Mouse (Mus musculus) CH12.LX (cell line): ENCODE measurements around the gene Rcan2. TPM values are rescaled to one million over a fixed set of nuclear protein-coding genes. Genes with fewer than 3 reads are reported as not detected.

Experiments
- DNase-seq: peaks from one replicate; pipeline ENCODE4 v3.0.0-alpha.2; 2013; ENCODE audit errors: extremely low read depth
- H3K27ac ChIP-seq: 2 replicates; pipeline ENCODE4 v1.5.1; 2012; ENCODE audit warnings: low read depth, mild to moderate bottlenecking, control low read depth, moderate library complexity; ENCODE audit not compliant: insufficient read depth
- H3K27me3 ChIP-seq: replicated peaks from 2 replicates; pipeline ENCODE3; 2012; ENCODE audit warnings: inconsistent platforms
- H3K36me3 ChIP-seq, 2 experiments: replicated peaks in 1 of 2; 2 replicates each; pipeline versions ENCODE3 to v1.6.1; 2012; ENCODE audit warnings: inconsistent platforms in 1 of 2, low read length in 1 of 2, mild to moderate bottlenecking in 1 of 2, mixed read lengths in 1 of 2, moderate library complexity in 1 of 2; ENCODE audit not compliant: control insufficient read depth in 1 of 2, insufficient read depth in 1 of 2
- H3K4me1 ChIP-seq, 2 experiments: 2 replicates each; pipeline ENCODE4 v1.6.1; 2012; ENCODE audit warnings: inconsistent platforms in 1 of 2, moderate library complexity in 1 of 2; ENCODE audit not compliant: insufficient read depth in 2 of 2, control insufficient read depth in 1 of 2
- H3K4me2 ChIP-seq: 2 replicates; pipeline ENCODE4 v1.6.1; 2012; ENCODE audit warnings: low read depth, mild to moderate bottlenecking, control low read depth; ENCODE audit not compliant: poor library complexity, insufficient read depth, severe bottlenecking
- H3K4me3 ChIP-seq, 3 experiments: fragments of 150-350 bp in 1 of 3; sonication (generic) in 1 of 3; replicated peaks in 1 of 3; 2 replicates each; pipeline versions ENCODE3 to v1.5.1; 2011 to 2012; ENCODE audit warnings: low read depth in 2 of 3, low read length in 2 of 3, mild to moderate bottlenecking in 2 of 3, moderate library complexity in 2 of 3, control low read depth in 1 of 3, improper control_type of control experiment in 1 of 3, inconsistent platforms in 1 of 3, mixed read lengths in 1 of 3; ENCODE audit not compliant: poor library complexity in 1 of 3
- H3K79me2 ChIP-seq: replicated peaks from 2 replicates; pipeline ENCODE4 v1.6.1; 2012; ENCODE audit warnings: mild to moderate bottlenecking, moderate library complexity; ENCODE audit not compliant: control insufficient read depth, poor library complexity, insufficient read depth, severe bottlenecking; ENCODE audit errors: extremely low read depth
- H3K9ac ChIP-seq: 2 replicates; pipeline ENCODE4 v1.6.1; 2012; ENCODE audit warnings: low read depth, mild to moderate bottlenecking, control low read depth, moderate library complexity; ENCODE audit not compliant: insufficient read depth
- H3K9me3 ChIP-seq: replicated peaks from 2 replicates; pipeline ENCODE3; 2012; ENCODE audit warnings: low read length, inconsistent platforms, mixed read lengths
- BHLHE40 ChIP-seq: IDR thresholded peaks from 2 replicates; pipeline ENCODE4 v1.6.1; 2011; ENCODE audit warnings: mild to moderate bottlenecking, low read depth, low read length, improper control_type of control experiment
- CHD2 ChIP-seq: IDR thresholded peaks from 2 replicates; pipeline ENCODE4 v1.6.1; 2011; ENCODE audit warnings: low read length, improper control_type of control experiment
- CTCF ChIP-seq, 2 experiments: IDR thresholded peaks in 1 of 2; conservative IDR thresholded peaks in 1 of 2; 2 replicates each; pipeline ENCODE4 v1.5.1; 2011 to 2012; ENCODE audit warnings: low read depth in 2 of 2, low read length in 2 of 2, improper control_type of control experiment in 1 of 2, inconsistent platforms in 1 of 2, mild to moderate bottlenecking in 1 of 2, moderate library complexity in 1 of 2
- GABPA ChIP-seq: IDR thresholded peaks from 2 replicates; pipeline ENCODE4 v1.6.1; 2012; ENCODE audit warnings: low read depth, low read length, improper control_type of control experiment, inconsistent platforms; ENCODE audit not compliant: insufficient replicate concordance
- HCFC1 ChIP-seq: IDR thresholded peaks from 2 replicates; pipeline ENCODE4 v1.6.1; 2012; ENCODE audit warnings: low read depth, mild to moderate bottlenecking, inconsistent platforms, low read length, improper control_type of control experiment
- IRF4 ChIP-seq: IDR thresholded peaks from 2 replicates; pipeline ENCODE4 v1.6.1; 2014; ENCODE audit warnings: low read depth, mild to moderate bottlenecking, inconsistent platforms, low read length, improper control_type of control experiment
- MAFK ChIP-seq: IDR thresholded peaks from 2 replicates; pipeline ENCODE4 v1.6.1; 2011; ENCODE audit warnings: low read length, improper control_type of control experiment; ENCODE audit not compliant: insufficient replicate concordance
- MAX ChIP-seq: IDR thresholded peaks from 2 replicates; pipeline ENCODE4 v1.6.1; 2011; ENCODE audit warnings: low read length, improper control_type of control experiment
- MXI1 ChIP-seq: IDR thresholded peaks from 2 replicates; pipeline ENCODE4 v1.6.1; 2011; ENCODE audit warnings: mild to moderate bottlenecking, low read depth, low read length, improper control_type of control experiment
- POLR2A ChIP-seq: IDR thresholded peaks from 2 replicates; pipeline ENCODE4 v1.6.1; 2011; ENCODE audit warnings: low read depth, mild to moderate bottlenecking, improper control_type of control experiment, low read length
- POLR2AphosphoS2 ChIP-seq: IDR thresholded peaks from 2 replicates; pipeline ENCODE4 v1.6.1; 2011; ENCODE audit warnings: low read depth, low read length, improper control_type of control experiment
- RAD21 ChIP-seq: IDR thresholded peaks from 2 replicates; pipeline ENCODE4 v1.6.1; 2011; ENCODE audit warnings: low read depth, mild to moderate bottlenecking, low read length, improper control_type of control experiment, moderate library complexity
- TCF12 ChIP-seq: IDR thresholded peaks from 2 replicates; pipeline ENCODE4 v1.6.1; 2014; ENCODE audit warnings: low read depth, mild to moderate bottlenecking, inconsistent platforms, low read length, improper control_type of control experiment
- USF1 ChIP-seq: IDR thresholded peaks from 2 replicates; pipeline ENCODE4 v1.6.1; 2014; ENCODE audit warnings: low read depth, mild to moderate bottlenecking, inconsistent platforms, low read length, improper control_type of control experiment
- USF2 ChIP-seq: conservative IDR thresholded peaks from 2 replicates; pipeline ENCODE4 v1.6.1; 2011; ENCODE audit warnings: low read depth, low read length, improper control_type of control experiment
- ZMIZ1 ChIP-seq: IDR thresholded peaks from 2 replicates; pipeline ENCODE4 v1.6.1; 2012; ENCODE audit warnings: low read depth, mild to moderate bottlenecking, inconsistent platforms, low read length, improper control_type of control experiment
- ZNF384 ChIP-seq: IDR thresholded peaks from 2 replicates; pipeline ENCODE4 v1.6.1; 2012; ENCODE audit warnings: low read depth, low read length, improper control_type of control experiment, inconsistent platforms
- dilution Hi-C: fragments of 300-500 bp; cut with MboI; formaldehyde crosslinking; loops from 2 replicates; pipeline ENCODE4 v1.14.3; 2020; ENCODE audit warnings: low sequenced_read_pairs; ENCODE audit not compliant: extremely low pct_unique_long_range_greater_than_20kb, extremely low pct_ligation_motif_present
- in situ Hi-C: fragments of 300-500 bp; cut with MboI; formaldehyde crosslinking; loops from 3 replicates; pipeline ENCODE4 v1.14.3; 2019; ENCODE audit warnings: low sequenced_read_pairs, low pct_ligation_motif_present, low pct_unique_long_range_greater_than_20kb, mixed read lengths
- polyA plus RNA-seq: library from polyadenylated mRNA; unstranded; fragments of >175 nt; gene quantifications from 2 replicates; pipeline ENCODE4 v1.2.1, GENCODE M21; 2012; ENCODE audit warnings: low read depth; ENCODE audit not compliant: insufficient read length
- total RNA-seq, 2 experiments: library from RNA; depleted of rRNA; stranded (reverse); fragments of 300-350 nt in 1 of 2; fragments of >200 nt in 1 of 2; gene quantifications; 2 replicates each; pipeline ENCODE4 v1.2.3; 2012 to 2014

Rcan2 gene
- total and polyA plus RNA-seq, 3 experiments: 0.32 to 1.5 TPM; not detected in 1

DNA sequence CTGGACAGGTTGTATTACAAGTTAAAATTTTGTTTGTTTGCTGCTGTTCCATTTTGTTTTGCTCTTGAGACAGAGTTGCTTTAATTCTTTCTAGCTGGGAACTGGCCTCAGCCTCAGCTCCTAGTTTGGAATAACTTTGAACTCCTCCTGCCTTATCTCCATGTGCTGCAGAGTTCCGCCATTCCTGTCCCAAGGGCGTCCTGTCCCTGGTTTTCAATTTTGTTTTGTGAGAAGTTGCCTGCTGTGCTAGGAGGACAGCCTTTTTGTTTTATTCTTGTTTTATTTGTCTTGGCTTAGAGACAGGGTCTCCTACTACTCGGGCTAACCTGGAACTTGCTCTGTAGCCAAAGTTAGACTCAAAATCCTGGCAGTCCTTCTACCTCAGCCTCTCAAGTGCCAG, 26.1 kb downstream of the Rcan2 start:
- dilution Hi-C loops: no loop called here
- H3K79me2 ChIP-seq: no peaks in the 10 kb centered on the region

GRCm38 (mm10) chr17:43832401-43833124, 31.4 kb downstream of the Rcan2 start:
- no peak overlapping the region for H3K9ac ChIP-seq
- no peaks in the 10 kb centered on the region for H3K79me2 ChIP-seq
- in situ Hi-C loops (no loop called here), dilution Hi-C loops (no loop called here)
- TF ChIP-seq POLR2A: no peak
- TF ChIP-seq USF1: no peak
- no peak for TF ChIP-seq ZNF384
- TF ChIP-seq CHD2: no peak
- TF ChIP-seq RAD21: no peak
- TF ChIP-seq TCF12: no peak
- no peak for TF ChIP-seq MXI1
- no peak for TF ChIP-seq MAX
- no peak for TF ChIP-seq USF2
- no peak for TF ChIP-seq CTCF (conservative IDR thresholded peaks at IDR 0.05 in 1 of 2, IDR thresholded peaks at IDR 0.05 in 1 of 2; ENCODE audit: low read depth in 2 of 2, low read length in 2 of 2)
- TF ChIP-seq BHLHE40: no peak
- TF ChIP-seq GABPA: no peak
- TF ChIP-seq IRF4: no peak
- TF ChIP-seq HCFC1: no peak
- no peak for TF ChIP-seq MAFK
- no peak for TF ChIP-seq POLR2AphosphoS2
- no peak for TF ChIP-seq ZMIZ1
- DNase-seq: no peak
- H3K4me2 ChIP-seq: no peak overlapping the region
- H3K9me3 ChIP-seq: peaks cover 9% of the 10 kb centered on the region
- H3K36me3 ChIP-seq: no peaks in the 10 kb centered on the region
- H3K4me1 ChIP-seq: no peaks in the 10 kb centered on the region
- no peak overlapping the region for H3K27ac ChIP-seq
- no peak overlapping the region for H3K4me3 ChIP-seq
- no peaks in the 10 kb centered on the region for H3K27me3 ChIP-seq

More for the DNA sequence above, 26.1 kb downstream of the Rcan2 start:
- Histone ChIP-seq H3K9ac (no peak overlapping the region), H3K4me2 (no peak overlapping the region), H3K9me3 (peaks cover 9% of the 10 kb centered on the region), H3K4me3 (no peak overlapping the region), H3K27ac (no peak overlapping the region), H3K36me3 (no peaks in the 10 kb centered on the region), H3K4me1 (no peaks in the 10 kb centered on the region), H3K27me3 (no peaks in the 10 kb centered on the region)
- no peak for DNase-seq
- TF ChIP-seq MAFK: no peak
- in situ Hi-C loops: no loop called here
